Mouse (Mus musculus): Measurements from ENCODE around the gene Fam129a. TPM values are rescaled to one million over a fixed set of nuclear protein-coding genes. Genes with fewer than 3 reads are reported as not detected.
A peak's percentile ranks its signal among the peaks of the same experiment; 100 is the strongest.
"Not testable (repeated sequence)": the region's sequence is repeated elsewhere in the genome, so short reads cannot be mapped to it uniquely, and the experiment has no call there.

The Fam129a gene
- polyA plus RNA-seq, 1 experiment from 2014 or later, result 11.1 TPM

GRCm38 (mm10) chr1:151749894-151750293 lies 178.9 kb downstream of the Fam129a start:
- not testable (repeated sequence) for H3K27ac ChIP-seq; H3K27me3 ChIP-seq; H3K36me3 ChIP-seq; H3K4me2 ChIP-seq (replicated peaks); H3K4me1 ChIP-seq; ATAC-seq (ENCODE audit: low FRiP score, low read depth); H3K9me3 ChIP-seq; H3K4me3 ChIP-seq; H3K9ac ChIP-seq
- WGBS, result 88% methylated on average over 2 of the region's 2 CpGs

- H3K9me3 ChIP-seq, result no peaks in the 10 kb centered on the region
- no peak overlapping the region for H3K4me3 ChIP-seq
- no peaks in the 10 kb centered on the region for H3K36me3 ChIP-seq
- H3K9ac ChIP-seq, result no peak overlapping the region
- no peak overlapping the region for H3K4me2 ChIP-seq (replicated peaks)
- H3K27ac ChIP-seq, result no peak overlapping the region
- ATAC-seq (ENCODE audit: low FRiP score, low read depth), result no peak
- H3K4me1 ChIP-seq, result peaks cover 22% of the 10 kb centered on the region
- H3K27me3 ChIP-seq, result no peaks in the 10 kb centered on the region
- 70% methylated on average over 4 of the region's 4 CpGs for WGBS
Observed at GRCm38 (mm10) chr1:151752946-151753345, 182.0 kb downstream of the Fam129a start.

- H3K9ac ChIP-seq, result no peak overlapping the region
- H3K4me1 ChIP-seq, result peaks cover 26% of the 10 kb centered on the region
- no peaks in the 10 kb centered on the region for H3K27me3 ChIP-seq
- 81% methylated on average over 8 of the region's 8 CpGs for WGBS
- H3K36me3 ChIP-seq, result no peaks in the 10 kb centered on the region
- H3K9me3 ChIP-seq, result no peaks in the 10 kb centered on the region
- H3K4me3 ChIP-seq, result no peak overlapping the region
- no peak for ATAC-seq (ENCODE audit: low FRiP score, low read depth)
- no peak overlapping the region for H3K27ac ChIP-seq
- H3K4me2 ChIP-seq (replicated peaks), result no peak overlapping the region
Observed at GRCm38 (mm10) chr1:151753374-151753929, 182.5 kb downstream of the Fam129a start.

- peak overlapping the region; percentile 59 for H3K4me2 ChIP-seq (replicated peaks)
- H3K27me3 ChIP-seq, result no peaks in the 10 kb centered on the region
- WGBS, result 79% methylated on average over 10 of the region's 10 CpGs
- H3K27ac ChIP-seq, result no peak overlapping the region
- ATAC-seq (ENCODE audit: low FRiP score, low read depth), result no peak
- no peaks in the 10 kb centered on the region for H3K9me3 ChIP-seq
- no peaks in the 10 kb centered on the region for H3K36me3 ChIP-seq
- H3K4me1 ChIP-seq, result peaks cover 32% of the 10 kb centered on the region
- H3K4me3 ChIP-seq, result peak overlapping the region; percentile 96
- H3K9ac ChIP-seq, result no peak overlapping the region
Observed at GRCm38 (mm10) chr1:151754028-151754489, 183.1 kb downstream of the Fam129a start.

- Histone ChIP-seq H3K9ac (peak within 1 kb of the TSS; percentile 87), H3K4me3 (peak within 1 kb of the TSS; percentile 96), H3K27me3 (no peaks in the 10 kb centered on the region), H3K9me3 (no peaks in the 10 kb centered on the region), H3K4me2 (replicated peaks) (peak within 1 kb of the TSS; percentile 98), H3K27ac (peak within 1 kb of the TSS; percentile 75; the same call in 1 of the 2 replicates), H3K4me1 (peaks cover 38% of the 10 kb centered on the region), H3K36me3 (no peaks in the 10 kb centered on the region)
- under 1% methylated on average over 58 of the region's 64 CpGs for WGBS
- ATAC-seq (ENCODE audit: low FRiP score, low read depth), result peak; percentile 99
Observed at GRCm38 (mm10) chr1:151754881-151755659, 184.1 kb downstream of the Fam129a start, which contains the start of gene Edem3. Edem3 (plus strand) TSS chr1:151755371.

GRCm38 (mm10) chr1:151755660-151756424 lies 184.9 kb downstream of the Fam129a start:
- Histone ChIP-seq H3K27ac (peak overlapping the region; percentile 75; the same call in 1 of the 2 replicates), H3K4me1 (peaks cover 39% of the 10 kb centered on the region), H3K9ac (peak overlapping the region; percentile 87), H3K36me3 (no peaks in the 10 kb centered on the region), H3K27me3 (no peaks in the 10 kb centered on the region), H3K4me3 (peak overlapping the region; percentile 96), H3K4me2 (replicated peaks) (peak overlapping the region; percentile 98), H3K9me3 (no peaks in the 10 kb centered on the region)
- WGBS, result 5% methylated on average over 34 of the region's 36 CpGs
- ATAC-seq (ENCODE audit: low FRiP score, low read depth), result peak; percentile 2

GRCm38 (mm10) chr1:151756425-151756728 lies 185.4 kb downstream of the Fam129a start:
- Histone ChIP-seq H3K9me3 (no peaks in the 10 kb centered on the region), H3K27ac (no peak overlapping the region), H3K27me3 (no peaks in the 10 kb centered on the region), H3K36me3 (peaks cover 5% of the 10 kb centered on the region), H3K4me3 (peak overlapping the region; percentile 96), H3K9ac (peak overlapping the region; percentile 87; the same call in 1 of the 2 replicates), H3K4me1 (peaks cover 39% of the 10 kb centered on the region), H3K4me2 (replicated peaks) (peak overlapping the region; percentile 98)
- 29% methylated on average over 1 of the region's 1 CpGs for WGBS
- no peak for ATAC-seq (ENCODE audit: low FRiP score, low read depth)

- Histone ChIP-seq H3K27me3 (no peaks in the 10 kb centered on the region), H3K36me3 (peaks cover 15% of the 10 kb centered on the region), H3K9me3 (no peaks in the 10 kb centered on the region), H3K4me2 (replicated peaks) (0 out of 2 replicates have a peak overlapping the region, but pooled peaks have one; percentile 11), H3K4me1 (peaks cover 41% of the 10 kb centered on the region), H3K9ac (no peak overlapping the region), H3K4me3 (no peak overlapping the region), H3K27ac (no peak overlapping the region)
- 84% methylated on average over 6 of the region's 6 CpGs for WGBS
- ATAC-seq (ENCODE audit: low FRiP score, low read depth), result no peak
Observed at GRCm38 (mm10) chr1:151758301-151758700, 187.3 kb downstream of the Fam129a start.

GRCm38 (mm10) chr1:151758991-151759390 lies 188.0 kb downstream of the Fam129a start:
- 52% methylated on average over 2 of the region's 2 CpGs for WGBS
- no peak for ATAC-seq (ENCODE audit: low FRiP score, low read depth)
- peak overlapping the region; percentile 11; the same call in 1 of the 2 replicates for H3K4me2 ChIP-seq (replicated peaks)
- no peaks in the 10 kb centered on the region for H3K27me3 ChIP-seq
- H3K4me1 ChIP-seq, result peaks cover 45% of the 10 kb centered on the region
- no peak overlapping the region for H3K9ac ChIP-seq
- peaks cover 15% of the 10 kb centered on the region for H3K36me3 ChIP-seq
- no peak overlapping the region for H3K4me3 ChIP-seq
- no peak overlapping the region; the same call in 1 of the 2 replicates for H3K27ac ChIP-seq
- no peaks in the 10 kb centered on the region for H3K9me3 ChIP-seq

- H3K27ac ChIP-seq, result no peak overlapping the region
- no peak for ATAC-seq (ENCODE audit: low FRiP score, low read depth)
- no peak overlapping the region for H3K4me3 ChIP-seq
- no peak overlapping the region for H3K9ac ChIP-seq
- H3K36me3 ChIP-seq, result peaks cover 15% of the 10 kb centered on the region
- H3K4me1 ChIP-seq, result peaks cover 18% of the 10 kb centered on the region; the same call in 1 of the 2 replicates
- 45% methylated on average over 3 of the region's 3 CpGs for WGBS
- H3K27me3 ChIP-seq, result no peaks in the 10 kb centered on the region
- H3K9me3 ChIP-seq, result no peaks in the 10 kb centered on the region
- H3K4me2 ChIP-seq (replicated peaks), result no peak overlapping the region
Observed at GRCm38 (mm10) chr1:151764236-151764635, 193.2 kb downstream of the Fam129a start.

- H3K9ac ChIP-seq, result no peak overlapping the region
- H3K27ac ChIP-seq, result no peak overlapping the region
- peaks cover 13% of the 10 kb centered on the region; the same call in 1 of the 2 replicates for H3K4me1 ChIP-seq
- H3K9me3 ChIP-seq, result no peaks in the 10 kb centered on the region
- no peaks in the 10 kb centered on the region for H3K27me3 ChIP-seq
- 77% methylated on average over 2 of the region's 2 CpGs for WGBS
- peaks cover 21% of the 10 kb centered on the region for H3K36me3 ChIP-seq
- ATAC-seq (ENCODE audit: low FRiP score, low read depth), result no peak
- no peak overlapping the region for H3K4me2 ChIP-seq (replicated peaks)
- no peak overlapping the region for H3K4me3 ChIP-seq
Observed at GRCm38 (mm10) chr1:151766166-151766565, 195.2 kb downstream of the Fam129a start.

All from limb, embryonic 13.5 days (tissue).